Mouse (Mus musculus) spleen, adult 2 months (tissue): ENCODE measurements around the gene Anp32a.

Source experiments
- CTCF ChIP-seq: fragments of 200-500 bp; IDR thresholded peaks from 2 replicates; pipeline ENCODE4 v1.5.1; 2011; ENCODE audit warnings: mild to moderate bottlenecking, inconsistent platforms; ENCODE audit not compliant: insufficient read depth, insufficient read length, insufficient replicate concordance; ENCODE audit errors: extremely low read depth
- POLR2A ChIP-seq: fragments of 200-500 bp; IDR thresholded peaks from 2 replicates; pipeline ENCODE4 v1.6.1; 2011; ENCODE audit warnings: low read depth, low read length, inconsistent platforms

DNA sequence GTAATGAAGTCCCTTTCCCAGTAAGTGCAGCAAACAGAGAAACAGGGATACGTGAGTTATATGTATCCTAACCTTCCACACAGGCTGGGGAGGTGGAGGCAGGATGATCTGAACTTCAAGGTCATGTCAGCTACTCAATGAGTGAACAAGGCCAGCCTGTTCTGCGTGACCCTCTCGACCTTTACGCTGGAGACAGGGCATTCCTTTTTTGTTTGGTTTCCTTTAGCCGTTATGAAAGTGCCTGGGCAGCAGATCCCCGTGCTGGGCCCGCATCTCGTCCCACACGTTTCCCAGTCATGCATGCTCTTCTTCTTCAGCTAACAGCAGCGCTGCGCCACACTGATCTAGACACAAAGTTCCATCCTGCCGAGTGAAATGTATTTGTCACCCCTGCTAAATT is 5.7 kb upstream of the Anp32a start:
- TF ChIP-seq CTCF (no peak), POLR2A (no peak)
